Mouse (Mus musculus): Measurements from ENCODE around the gene Olfr569. TPM values are rescaled to one million over a fixed set of nuclear protein-coding genes. Genes with fewer than 3 reads are reported as not detected.

The Olfr569 gene
- total RNA-seq (2017) = 0.10 TPM in 1 of 2 replicates, not detected in the other

DNA sequence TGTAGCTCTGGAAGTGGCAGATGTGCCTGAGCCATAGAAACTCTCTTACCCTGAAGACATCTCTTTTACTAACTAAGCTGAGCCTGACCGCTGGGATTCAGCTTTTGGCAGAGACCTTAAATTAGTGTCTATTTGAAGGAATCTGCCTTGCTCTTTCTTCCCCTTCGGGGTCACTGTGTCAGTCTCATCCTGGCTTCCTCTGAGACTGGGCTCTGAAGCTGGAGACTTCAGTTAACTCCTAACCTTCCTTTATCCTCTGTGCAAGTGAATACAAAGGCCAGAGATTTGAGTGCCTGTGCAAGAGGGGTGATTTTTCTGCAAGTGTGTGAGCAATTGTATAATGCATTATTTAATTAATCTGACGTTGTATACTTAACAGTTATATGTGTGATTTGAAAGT, at the start of gene Olfr569:
Olfr569 (minus strand) TSS at position 101 of the 400 bp plus-strand sequence.
- no peak for ATAC-seq (replicated peaks in 1 of 2; ENCODE audit: insufficient read depth in 1 of 2, low FRiP score in 2 of 2, low TSS enrichment in 1 of 2, low read depth in 1 of 2, poor library complexity in 2 of 2, severe bottlenecking in 2 of 2)

DNA sequence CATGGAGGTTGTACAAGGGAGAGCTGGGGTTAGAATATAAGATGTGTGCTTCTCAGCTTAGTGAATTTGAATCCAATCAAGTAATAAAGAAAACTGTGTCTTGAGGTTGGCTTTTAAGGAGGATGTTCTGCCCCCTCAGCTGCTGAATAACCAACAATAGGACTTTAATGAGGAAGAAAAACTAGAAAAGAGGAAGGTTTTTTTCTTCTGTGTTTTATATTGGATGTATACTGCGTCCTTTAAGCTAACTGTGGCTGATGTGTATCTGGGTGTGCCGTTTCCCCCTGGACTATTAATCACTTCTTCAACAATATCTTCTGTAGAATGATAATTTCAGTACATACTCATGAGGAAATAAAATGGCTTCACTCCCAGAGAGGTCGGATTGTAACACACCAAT, 36.4 kb upstream of the Olfr569 start:
- no peak for ATAC-seq (replicated peaks in 1 of 2; ENCODE audit: insufficient read depth in 1 of 2, low FRiP score in 2 of 2, low TSS enrichment in 1 of 2, low read depth in 1 of 2, poor library complexity in 2 of 2, severe bottlenecking in 2 of 2)

DNA sequence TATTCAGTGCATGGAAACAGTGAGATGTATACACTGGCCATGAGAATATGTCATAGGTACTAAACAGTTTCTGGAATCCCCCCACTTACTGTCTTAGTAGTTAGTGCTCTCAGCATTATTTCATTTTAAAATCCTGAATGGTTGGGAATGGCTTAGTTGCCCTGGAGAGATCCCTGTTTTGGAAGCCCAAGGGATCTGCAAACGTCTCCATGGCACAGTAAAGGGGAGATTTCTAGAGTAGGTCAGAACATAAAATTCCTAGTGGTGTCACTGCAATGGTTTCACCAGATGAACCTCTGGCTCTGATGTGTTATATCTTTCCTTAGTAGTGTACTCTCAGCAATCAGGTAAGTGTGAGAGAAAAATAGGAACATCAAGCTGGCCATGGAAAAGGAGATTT, 33.4 kb upstream of the Olfr569 start, which contains the start of gene Olfr572:
Olfr572 (plus strand) TSS at position 301 of the 400 bp plus-strand sequence.
- no peak for ATAC-seq (replicated peaks in 1 of 2; ENCODE audit: insufficient read depth in 1 of 2, low FRiP score in 2 of 2, low TSS enrichment in 1 of 2, low read depth in 1 of 2, poor library complexity in 2 of 2, severe bottlenecking in 2 of 2)

DNA sequence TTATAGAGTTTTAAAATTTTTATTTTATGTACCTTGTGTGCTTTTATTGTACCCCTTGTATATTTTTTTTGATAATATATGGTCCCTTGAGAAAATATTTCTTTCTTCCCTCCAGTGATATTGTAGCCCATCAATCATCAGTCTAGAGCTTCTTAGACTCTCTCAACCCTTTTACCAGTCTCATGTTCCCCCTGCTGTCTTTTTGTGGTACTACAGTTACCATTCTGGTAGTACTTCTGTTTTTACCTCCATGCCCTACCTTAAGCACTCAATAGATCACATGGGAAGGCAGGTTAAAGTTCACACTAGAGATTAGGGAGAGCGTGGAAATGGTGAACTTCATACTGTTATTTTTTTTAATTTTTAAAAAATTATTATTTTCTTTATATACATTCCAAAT, 28.9 kb upstream of the Olfr569 start:
- ATAC-seq (replicated peaks in 1 of 2; ENCODE audit: insufficient read depth in 1 of 2, low FRiP score in 2 of 2, low TSS enrichment in 1 of 2, low read depth in 1 of 2, poor library complexity in 2 of 2, severe bottlenecking in 2 of 2) = peak; percentile 62 to 78

DNA sequence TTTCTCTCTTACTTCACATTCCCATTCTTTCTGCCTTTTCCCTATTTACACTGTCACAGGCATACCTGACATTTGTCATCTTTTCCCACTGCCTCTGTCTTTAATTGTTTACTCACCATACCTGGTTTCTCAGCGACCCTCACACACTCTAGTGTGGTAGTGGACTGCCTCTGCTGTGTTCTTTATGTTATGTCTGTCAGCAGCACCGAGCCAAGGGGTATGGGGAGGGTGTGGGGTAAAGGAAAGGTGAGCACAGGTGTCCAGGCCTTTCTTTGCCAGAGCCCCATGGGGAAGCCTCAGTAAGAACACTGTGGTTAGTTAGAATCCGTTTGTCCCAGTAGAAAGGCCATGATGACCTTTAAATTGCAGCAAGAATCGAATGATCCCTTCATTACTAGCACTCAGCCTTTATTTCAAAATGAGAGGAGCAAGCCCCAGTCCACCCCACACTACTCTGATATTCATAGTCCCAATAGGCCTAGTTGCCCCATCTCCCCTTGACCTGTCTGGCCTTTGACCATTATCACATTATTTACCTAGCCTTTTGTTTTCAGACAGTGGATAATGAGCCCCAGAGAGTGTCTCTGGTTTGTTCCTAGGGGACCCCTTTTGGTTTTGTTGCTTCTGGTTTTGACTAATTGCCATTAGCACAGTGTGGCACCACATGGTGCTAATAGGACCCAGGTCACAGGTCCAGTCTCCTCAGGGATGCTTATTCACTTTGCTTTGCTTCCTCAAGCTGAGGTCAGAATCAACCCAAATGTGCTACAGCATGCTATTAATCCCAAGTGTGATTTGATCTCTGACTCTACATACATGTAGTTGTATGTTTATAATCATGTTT, 26.6 kb upstream of the Olfr569 start, which contains the start of gene Olfr571:
Olfr571 (minus strand) TSS at position 505 of the 844 bp plus-strand sequence.
- ATAC-seq (replicated peaks in 1 of 2; ENCODE audit: insufficient read depth in 1 of 2, low FRiP score in 2 of 2, low TSS enrichment in 1 of 2, low read depth in 1 of 2, poor library complexity in 2 of 2, severe bottlenecking in 2 of 2) = no peak

DNA sequence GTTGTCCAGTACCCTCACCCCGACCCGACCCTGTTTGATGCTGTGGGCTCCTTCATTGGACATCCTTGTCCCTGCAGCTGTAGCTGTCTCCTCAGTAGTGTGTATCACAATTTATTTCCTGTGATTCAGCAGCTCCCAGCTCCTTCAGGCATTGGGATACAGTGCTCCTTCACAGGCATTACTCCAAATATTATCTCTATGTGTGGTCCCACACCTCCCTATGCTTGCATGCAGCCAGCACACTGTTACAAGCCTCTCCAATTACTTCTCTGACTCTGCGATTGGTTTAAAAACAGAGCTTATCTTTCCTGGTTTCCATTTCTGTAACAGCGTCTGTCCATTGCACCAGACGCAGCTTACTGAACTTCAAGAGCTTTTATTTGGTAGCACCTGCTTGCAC, 25.7 kb upstream of the Olfr569 start:
- no peak for ATAC-seq (replicated peaks in 1 of 2; ENCODE audit: insufficient read depth in 1 of 2, low FRiP score in 2 of 2, low TSS enrichment in 1 of 2, low read depth in 1 of 2, poor library complexity in 2 of 2, severe bottlenecking in 2 of 2)

DNA sequence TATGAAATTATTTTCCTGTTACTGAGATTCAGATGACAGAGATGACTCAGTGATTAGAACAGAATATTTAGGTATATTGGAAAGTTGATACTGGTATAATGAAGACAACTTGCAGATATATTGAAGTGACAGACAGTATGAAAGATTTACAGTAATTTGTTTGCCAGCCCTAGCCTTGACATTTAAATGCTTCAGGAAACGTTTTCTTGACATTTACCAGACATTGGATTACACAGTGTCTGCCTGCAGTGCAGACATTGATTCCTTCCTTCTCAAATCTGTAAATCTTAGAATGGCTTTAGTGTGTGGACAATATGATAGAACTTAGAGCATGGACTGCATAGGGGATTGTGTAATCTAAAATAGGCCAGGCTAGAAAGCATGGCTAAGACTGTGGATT, 24.6 kb upstream of the Olfr569 start:
- ATAC-seq (replicated peaks in 1 of 2; ENCODE audit: insufficient read depth in 1 of 2, low FRiP score in 2 of 2, low TSS enrichment in 1 of 2, low read depth in 1 of 2, poor library complexity in 2 of 2, severe bottlenecking in 2 of 2) = no peak

DNA sequence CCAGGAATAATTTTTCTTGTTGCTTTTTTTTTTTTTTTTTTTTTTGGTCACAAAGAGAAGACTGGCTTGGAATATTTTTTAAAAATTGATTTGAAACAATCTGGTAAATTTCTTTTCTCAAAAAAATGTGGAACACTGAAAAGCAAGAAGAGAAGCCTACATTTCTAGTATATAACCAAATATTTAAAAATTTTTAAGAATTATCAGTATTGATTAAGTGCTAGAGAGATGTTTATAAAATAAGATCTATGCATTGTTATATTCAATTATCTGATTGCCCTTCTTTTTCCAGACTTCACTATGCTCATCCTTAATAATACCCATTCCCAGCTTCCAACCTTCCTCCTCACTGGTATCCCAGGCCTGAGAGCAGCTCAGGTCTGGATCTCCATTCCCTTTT, 13.9 kb downstream of the Olfr569 start, which contains the start of gene Olfr568:
Olfr568 (plus strand) TSS at position 301 of the 400 bp plus-strand sequence.
- ATAC-seq (replicated peaks in 1 of 2; ENCODE audit: insufficient read depth in 1 of 2, low FRiP score in 2 of 2, low TSS enrichment in 1 of 2, low read depth in 1 of 2, poor library complexity in 2 of 2, severe bottlenecking in 2 of 2) = no peak

DNA sequence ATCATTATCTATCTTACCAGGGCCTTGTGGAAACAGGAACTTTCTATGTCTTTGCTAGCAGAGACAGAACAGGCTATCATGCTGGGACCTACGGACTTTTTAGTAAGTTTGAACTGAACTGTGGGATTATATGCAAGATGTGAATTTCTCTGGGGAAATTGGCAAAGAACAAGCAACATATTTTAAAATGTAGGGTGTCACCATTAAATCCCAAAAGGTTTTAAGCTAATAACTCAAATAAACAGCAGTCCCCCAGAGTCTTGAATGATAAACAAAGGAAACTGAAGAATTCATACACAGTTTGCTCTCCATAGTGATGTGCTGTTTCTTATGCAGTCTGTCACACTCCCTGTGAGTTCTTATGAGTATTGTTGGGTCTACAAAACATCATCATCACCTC, 32.0 kb downstream of the Olfr569 start, which contains the start of gene Olfr566:
Olfr566 (minus strand) TSS at position 101 of the 400 bp plus-strand sequence.
- no peak for ATAC-seq (replicated peaks in 1 of 2; ENCODE audit: insufficient read depth in 1 of 2, low FRiP score in 2 of 2, low TSS enrichment in 1 of 2, low read depth in 1 of 2, poor library complexity in 2 of 2, severe bottlenecking in 2 of 2)

DNA sequence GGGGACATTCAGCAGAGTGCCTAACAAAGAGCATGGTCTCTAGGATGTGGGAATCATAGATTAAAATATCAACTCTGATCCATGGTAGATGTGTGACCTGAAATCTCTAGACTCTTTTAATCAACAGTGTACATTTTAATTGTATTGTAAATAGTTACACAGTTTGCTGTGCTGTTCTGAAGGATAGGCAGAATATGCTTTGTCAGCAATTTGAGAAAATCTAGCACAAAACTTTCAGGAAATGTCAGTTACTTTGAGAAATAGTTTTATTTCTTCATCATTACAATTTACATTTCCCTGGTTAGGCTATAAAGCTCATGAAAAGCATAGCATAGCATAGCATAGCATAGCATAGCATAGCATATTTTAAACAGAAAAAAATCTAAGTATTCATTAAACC, 34.9 kb downstream of the Olfr569 start:
- ATAC-seq (replicated peaks in 1 of 2; ENCODE audit: insufficient read depth in 1 of 2, low FRiP score in 2 of 2, low TSS enrichment in 1 of 2, low read depth in 1 of 2, poor library complexity in 2 of 2, severe bottlenecking in 2 of 2) = no peak

Other genes with a start within 250 kb of the Olfr569 start
- gene Olfr555, start 232.1 kb downstream of the Olfr569 start, total RNA-seq (2017) = not detected in 2 replicates
- not detected in 2 replicates for gene Olfr556, start 226.0 kb downstream of the Olfr569 start, total RNA-seq (2017)
- 12.6 and 17.6 TPM in 2 replicates for gene Trim68, start 203.6 kb downstream of the Olfr569 start, total RNA-seq (2017)
- not detected in 2 replicates for gene Olfr557, start 195.0 kb downstream of the Olfr569 start, total RNA-seq (2017)
- gene Olfr558, start 188.7 kb downstream of the Olfr569 start, total RNA-seq (2017) = 0.56 TPM in 1 of 2 replicates, not detected in the other
- not detected in 2 replicates for gene Olfr33, start 171.8 kb downstream of the Olfr569 start, total RNA-seq (2017)
- not detected in 2 replicates for gene Olfr559, start 163.4 kb downstream of the Olfr569 start, total RNA-seq (2017)
- not detected in 2 replicates for gene Olfr560, start 131.5 kb downstream of the Olfr569 start, total RNA-seq (2017)
- not detected in 2 replicates for gene Olfr78, start 131.4 kb downstream of the Olfr569 start, total RNA-seq (2017)
- not detected in 2 replicates for gene Olfr561, start 119.7 kb downstream of the Olfr569 start, total RNA-seq (2017)
- gene Olfr564, start 87.4 kb downstream of the Olfr569 start, total RNA-seq (2017) = not detected in 2 replicates
- not detected in 2 replicates for gene Olfr566, start 32.1 kb downstream of the Olfr569 start, total RNA-seq (2017)
- not detected in 2 replicates for gene Olfr568, start 13.8 kb downstream of the Olfr569 start, total RNA-seq (2017)
- not detected in 2 replicates for gene Olfr570, start 3.7 kb upstream of the Olfr569 start, total RNA-seq (2017)
- gene Olfr571, start 26.7 kb upstream of the Olfr569 start, total RNA-seq (2017) = not detected in 2 replicates
- gene Olfr572, start 33.5 kb upstream of the Olfr569 start, total RNA-seq (2017) = not detected in 2 replicates
- not detected in 2 replicates for gene Olfr573-ps1, start 51.7 kb upstream of the Olfr569 start, total RNA-seq (2017)
- gene Olfr574, start 57.6 kb upstream of the Olfr569 start, total RNA-seq (2017) = not detected in 2 replicates
- not detected in 2 replicates for gene Olfr575, start 67.9 kb upstream of the Olfr569 start, total RNA-seq (2017)
- not detected in 2 replicates for gene Olfr576, start 71.8 kb upstream of the Olfr569 start, total RNA-seq (2017)
- gene Olfr577, start 85.1 kb upstream of the Olfr569 start, total RNA-seq (2017) = not detected in 2 replicates
- gene Olfr578, start 98.4 kb upstream of the Olfr569 start, total RNA-seq (2017) = not detected in 2 replicates
- gene Olfr582, start 147.1 kb upstream of the Olfr569 start, total RNA-seq (2017) = not detected in 2 replicates
- gene Olfr583, start 160.4 kb upstream of the Olfr569 start, total RNA-seq (2017) = not detected in 2 replicates
- gene Olfr584, start 191.0 kb upstream of the Olfr569 start, total RNA-seq (2017) = not detected in 2 replicates
- gene Olfr585, start 206.8 kb upstream of the Olfr569 start, total RNA-seq (2017) = not detected in 2 replicates
- gene Olfr586, start 234.8 kb upstream of the Olfr569 start, total RNA-seq (2017) = not detected in 2 replicates
- gene Olfr588-ps1, start 250.0 kb upstream of the Olfr569 start, total RNA-seq (2017) = not detected in 2 replicates

Data from hematopoietic stem cell, adult 5-6 weeks (primary cell).